Mouse (Mus musculus): ENCODE data around the gene Sh2b1. TPM values are rescaled to one million over a fixed set of nuclear protein-coding genes. Genes with fewer than 3 reads are reported as not detected.
A peak's percentile ranks its signal among the peaks of the same experiment; 100 is the strongest.

Sh2b1 gene
- 64.4 TPM for polyA plus RNA-seq (2021)

- no peaks in the 10 kb centered on the region for H3K27me3 ChIP-seq
- POLR2A ChIA-PET = interaction anchor here (0.6 to 2.5 kb wide), 7 partner anchors 8 to 346 kb away, joined by 3 to 10 read pairs (median 3); partner anchors contain the start of gene Tufm
- peak; percentile 82 for DNase-seq (ENCODE audit: low read depth, low spot score)
- in situ Hi-C loops (cut with MboI; ENCODE audit: low pct_unique_long_range_greater_than_20kb) = loop anchor here (5.0 kb wide), 1 partner anchor 52 kb away; no protein-coding TSS in a partner anchor
- no peak for TF ChIP-seq CTCF (IDR thresholded peaks at IDR 0.05)
- peak; percentile 64 for ATAC-seq
- CTCF ChIA-PET = interaction anchor here (1.0 to 2.1 kb wide), 5 partner anchors 10 to 151 kb away, joined by 3 to 7 read pairs (median 3); no protein-coding TSS in a partner anchor
These were observed at the start of gene Sh2b1 for GRCm38 (mm10) chr7:126474993-126475581. Gene Sh2b1 (minus strand): TSS chr7:126475424.

GRCm38 (mm10) chr7:126523316-126523715, 48.1 kb upstream of the Sh2b1 start:
- H3K27me3 ChIP-seq = peaks cover 21% of the 10 kb centered on the region
- ATAC-seq = no peak
- ChIA-PET POLR2A (no interaction called here), CTCF (no interaction called here)
- no peak for TF ChIP-seq CTCF (IDR thresholded peaks at IDR 0.05)
- in situ Hi-C loops (cut with MboI; ENCODE audit: low pct_unique_long_range_greater_than_20kb) = loop anchor here (5.0 kb wide), 1 partner anchor 201 kb away; no protein-coding TSS in a partner anchor
- no peak for DNase-seq (ENCODE audit: low read depth, low spot score)

GRCm38 (mm10) chr7:126519513-126519912, 44.3 kb upstream of the Sh2b1 start:
- ChIA-PET POLR2A (interaction anchor here (0.6 kb wide), 1 partner anchor 15 kb away, joined by 3 read pairs; no protein-coding TSS in a partner anchor), CTCF (interaction anchor here (0.8 to 1.6 kb wide), 6 partner anchors 8 to 174 kb away, joined by 3 to 5 read pairs (median 3); no protein-coding TSS in a partner anchor)

GRCm38 (mm10) chr7:126518261-126518941, 43.2 kb upstream of the Sh2b1 start:
- H3K27me3 ChIP-seq = peaks cover 14% of the 10 kb centered on the region
- TF ChIP-seq CTCF (IDR thresholded peaks at IDR 0.05) = no peak
- in situ Hi-C loops (cut with MboI; ENCODE audit: low pct_unique_long_range_greater_than_20kb) = no loop called here
- POLR2A ChIA-PET = no interaction called here
- ATAC-seq = no peak
- CTCF ChIA-PET = interaction anchor here (1.4 to 1.6 kb wide), 2 partner anchors 14 to 175 kb away, joined by 3 to 5 read pairs; no protein-coding TSS in a partner anchor
- DNase-seq (ENCODE audit: low read depth, low spot score) = no peak

More at GRCm38 (mm10) chr7:126519513-126519912, 44.3 kb upstream of the Sh2b1 start:
- H3K27me3 ChIP-seq = peaks cover 20% of the 10 kb centered on the region
- DNase-seq (ENCODE audit: low read depth, low spot score) (no peak), ATAC-seq (no peak)
- in situ Hi-C loops (cut with MboI; ENCODE audit: low pct_unique_long_range_greater_than_20kb) = no loop called here
- TF ChIP-seq CTCF (IDR thresholded peaks at IDR 0.05) = no peak

GRCm38 (mm10) chr7:126511287-126511686, 36.1 kb upstream of the Sh2b1 start:
- no peak for TF ChIP-seq CTCF (IDR thresholded peaks at IDR 0.05)
- CTCF ChIA-PET = no interaction called here
- POLR2A ChIA-PET = no interaction called here
- no peak for ATAC-seq
- in situ Hi-C loops (cut with MboI; ENCODE audit: low pct_unique_long_range_greater_than_20kb) = no loop called here
- no peak for DNase-seq (ENCODE audit: low read depth, low spot score)
- H3K27me3 ChIP-seq = no peaks in the 10 kb centered on the region

GRCm38 (mm10) chr7:126507126-126507778, 32.0 kb upstream of the Sh2b1 start:
- in situ Hi-C loops (cut with MboI; ENCODE audit: low pct_unique_long_range_greater_than_20kb) = no loop called here
- no peak for ATAC-seq
- CTCF ChIA-PET = no interaction called here
- no peaks in the 10 kb centered on the region for H3K27me3 ChIP-seq
- TF ChIP-seq CTCF (IDR thresholded peaks at IDR 0.05) = no peak
- DNase-seq (ENCODE audit: low read depth, low spot score) = no peak
- POLR2A ChIA-PET = no interaction called here

GRCm38 (mm10) chr7:126504913-126505312, 29.7 kb upstream of the Sh2b1 start:
- ATAC-seq = no peak
- no peak for DNase-seq (ENCODE audit: low read depth, low spot score)
- no peaks in the 10 kb centered on the region for H3K27me3 ChIP-seq
- ChIA-PET CTCF (interaction anchor here (1.1 to 1.5 kb wide), 3 partner anchors 14 to 27 kb away, joined by 3 to 5 read pairs (median 3); no protein-coding TSS in a partner anchor), POLR2A (interaction anchor here (0.6 kb wide), 1 partner anchor 14 kb away, joined by 3 read pairs; no protein-coding TSS in a partner anchor)
- in situ Hi-C loops (cut with MboI; ENCODE audit: low pct_unique_long_range_greater_than_20kb) = no loop called here
- TF ChIP-seq CTCF (IDR thresholded peaks at IDR 0.05) = no peak

GRCm38 (mm10) chr7:126503273-126503878, 28.2 kb upstream of the Sh2b1 start, which contains the start of gene Atxn2l:
Gene Atxn2l (minus strand): TSS chr7:126503437.
- ATAC-seq (peak; percentile 75), DNase-seq (ENCODE audit: low read depth, low spot score) (peak; percentile 89)
- POLR2A ChIA-PET = interaction anchor here (2.8 kb wide), 1 partner anchor 11 kb away, joined by 17 read pairs; no protein-coding TSS in a partner anchor
- CTCF ChIA-PET = no interaction called here
- in situ Hi-C loops (cut with MboI; ENCODE audit: low pct_unique_long_range_greater_than_20kb) = no loop called here
- TF ChIP-seq CTCF (IDR thresholded peaks at IDR 0.05) = no peak
- no peaks in the 10 kb centered on the region for H3K27me3 ChIP-seq

GRCm38 (mm10) chr7:126502751-126503150, 27.5 kb upstream of the Sh2b1 start:
- H3K27me3 ChIP-seq = no peaks in the 10 kb centered on the region
- no peak for DNase-seq (ENCODE audit: low read depth, low spot score)
- in situ Hi-C loops (cut with MboI; ENCODE audit: low pct_unique_long_range_greater_than_20kb) = no loop called here
- CTCF ChIA-PET = interaction anchor here (4.2 kb wide), 1 partner anchor 12 kb away, joined by 16 read pairs; no protein-coding TSS in a partner anchor
- no peak for TF ChIP-seq CTCF (IDR thresholded peaks at IDR 0.05)
- POLR2A ChIA-PET = interaction anchor here (2.8 to 3.9 kb wide), 2 partner anchors 11 to 15 kb away, joined by 17 to 23 read pairs; partner anchors contain the start of gene Tufm
- no peak for ATAC-seq

All from Patski (cell line).